ENCODE assay signal across 30 mouse cellular contexts in genomic region chr1:175619814-175620431, GRCm38 (mm10). TPM values are rescaled to one million over a fixed set of nuclear protein-coding genes. Genes with fewer than 3 reads are reported as not detected.
DNase-seq lines count a peak whose midpoint lies in the region; ATAC-seq and TF ChIP-seq lines count a peak whose summit lies in the region.
"Had no signal": no experiment of that assay in that cellular context is flagged by ENCODE, and none has a peak within 500 bp of the region (broad histone marks: within the 10 kb centered on the region; RNA-seq: fewer than 3 reads in every experiment).

TSS of gene Kmo (plus strand) at chr1:175620381.

- peak within 1 kb of the TSS; percentile 79 for H3K27ac ChIP-seq in gastrocnemius, adult 2 months
- H3K27ac ChIP-seq in liver, embryonic 16.5 days (ENCODE audit: low read length), result no peak within 1 kb of the TSS
- no peak within 1 kb of the TSS for H3K27ac ChIP-seq in liver, embryonic 12.5 days
- H3K27ac ChIP-seq in bone marrow macrophage, adult 2 months (ENCODE audit: insufficient read depth, low read depth, low read length), result peak within 1 kb of the TSS; percentile 39
- H3K27ac ChIP-seq: embryonic facial prominence, embryonic 12.5 days; heart, embryonic 10.5 days; heart, embryonic 15.5 days; hindbrain, embryonic 12.5 days; hindbrain, postnatal 0 days; intestine, embryonic 15.5 days; kidney, postnatal 0 days; liver, embryonic 13.5 days; lung, embryonic 15.5 days; neural tube, embryonic 13.5 days; stomach, postnatal 0 days had no signal

- peak; percentile 30 for DNase-seq in gastrocnemius, adult 2 months
- no peak for DNase-seq in gastrocnemius, postnatal 14 days
- peak; percentile 54 for DNase-seq in skeletal muscle tissue, adult 2 months (ENCODE audit: low read depth, low spot score)
- no peak for DNase-seq in layer of hippocampus, adult 11-12 months (ENCODE audit: low spot score)
- DNase-seq: adrenal gland, adult 2 months; cerebellum, adult 11 months; cerebellum, adult 9-11 months; embryo, embryonic 11 days; heart, postnatal 36 days; kidney, adult 8-10 months; liver, embryonic 13.5 days; thymus, postnatal 4 days had no signal

- no peak for TF ChIP-seq POLR2A in bone marrow macrophage, adult 2 months (IDR thresholded peaks at IDR 0.05; ENCODE audit: borderline replicate concordance, low read depth, low read length)

- 79% methylated on average over 13 of the region's 13 CpGs for WGBS in liver, embryonic 16.5 days (ENCODE audit: insufficient replicate concordance)
- WGBS in liver, embryonic 12.5 days (ENCODE audit: insufficient replicate concordance), result 82% methylated on average over 13 of the region's 13 CpGs

- H3K4me1 ChIP-seq in liver, embryonic 16.5 days (ENCODE audit: control insufficient read depth, low read depth, low read length), result peaks cover 13% of the 10 kb centered on the region
- peaks cover 16% of the 10 kb centered on the region for H3K4me1 ChIP-seq in liver, embryonic 12.5 days
- peaks cover 14% of the 10 kb centered on the region for H3K4me1 ChIP-seq in bone marrow macrophage, adult 2 months (ENCODE audit: control insufficient read depth, insufficient read depth, low read length)

- TF ChIP-seq CTCF in gastrocnemius, adult 2 months (IDR thresholded peaks at IDR 0.05), result no peak
- TF ChIP-seq CTCF in bone marrow macrophage, adult 2 months (IDR thresholded peaks at IDR 0.05; ENCODE audit: low read depth, low read length), result no peak

- no peak for ATAC-seq in liver, embryonic 16.5 days (ENCODE audit: low read depth)
- ATAC-seq in liver, embryonic 12.5 days, result no peak
- ATAC-seq: forebrain, embryonic 14.5 days; hindbrain, postnatal 0 days; intestine, embryonic 15.5 days; midbrain, embryonic 16.5 days had no signal

- intact Hi-C loops in gastrocnemius, adult 2 months (cut with DNase I), result no loop called here
- intact Hi-C loops in gastrocnemius, postnatal 14 days (cut with DNase I; ENCODE audit: low total_unique reads), result no loop called here

- no peak within 1 kb of the TSS for H3K4me2 ChIP-seq in liver, embryonic 16.5 days (ENCODE audit: low read depth, low read length)
- no peak within 1 kb of the TSS for H3K4me2 ChIP-seq in liver, embryonic 12.5 days
- H3K4me2 ChIP-seq: embryonic facial prominence, embryonic 12.5 days; heart, embryonic 15.5 days; hindbrain, embryonic 12.5 days; intestine, embryonic 15.5 days; liver, embryonic 13.5 days; lung, embryonic 15.5 days; midbrain, embryonic 11.5 days; neural tube, embryonic 13.5 days had no signal

- peaks cover 16% of the 10 kb centered on the region for H3K36me3 ChIP-seq in liver, embryonic 16.5 days (ENCODE audit: control insufficient read depth, insufficient read depth)
- peaks cover 56% of the 10 kb centered on the region for H3K36me3 ChIP-seq in liver, embryonic 12.5 days

- no peaks in the 10 kb centered on the region for H3K27me3 ChIP-seq in liver, embryonic 16.5 days (ENCODE audit: control insufficient read depth, insufficient read depth, low read depth, low read length)
- no peaks in the 10 kb centered on the region for H3K27me3 ChIP-seq in liver, embryonic 12.5 days (replicated peaks)
- H3K27me3 ChIP-seq: embryonic facial prominence, embryonic 12.5 days; heart, embryonic 15.5 days; hindbrain, embryonic 12.5 days; intestine, embryonic 15.5 days; liver, embryonic 13.5 days; lung, embryonic 15.5 days; neural tube, embryonic 13.5 days had no signal

- no peaks in the 10 kb centered on the region for H3K9me3 ChIP-seq in liver, embryonic 16.5 days (replicated peaks; ENCODE audit: control insufficient read depth, low read length)
- no peaks in the 10 kb centered on the region for H3K9me3 ChIP-seq in liver, embryonic 12.5 days (replicated peaks)
- H3K9me3 ChIP-seq: embryonic facial prominence, embryonic 12.5 days; heart, embryonic 10.5 days; heart, embryonic 15.5 days; hindbrain, embryonic 12.5 days; intestine, embryonic 15.5 days; liver, embryonic 13.5 days; lung, embryonic 15.5 days; neural tube, embryonic 13.5 days had no signal

- H3K9ac ChIP-seq in liver, embryonic 16.5 days (ENCODE audit: low read depth, low read length), result no peak within 1 kb of the TSS
- H3K9ac ChIP-seq in liver, embryonic 12.5 days, result no peak within 1 kb of the TSS
- H3K9ac ChIP-seq: embryonic facial prominence, embryonic 12.5 days; heart, embryonic 15.5 days; hindbrain, embryonic 12.5 days; intestine, embryonic 15.5 days; liver, embryonic 13.5 days; lung, embryonic 15.5 days; neural tube, embryonic 13.5 days had no signal

- H3K4me3 ChIP-seq in gastrocnemius, adult 2 months, result no peak within 1 kb of the TSS
- H3K4me3 ChIP-seq in liver, embryonic 16.5 days (ENCODE audit: low read depth, low read length), result no peak within 1 kb of the TSS
- H3K4me3 ChIP-seq in liver, embryonic 12.5 days, result no peak within 1 kb of the TSS
- no peak within 1 kb of the TSS for H3K4me3 ChIP-seq in bone marrow macrophage, adult 2 months (ENCODE audit: insufficient read depth, low read length)
- H3K4me3 ChIP-seq: embryonic facial prominence, embryonic 12.5 days; heart, embryonic 10.5 days; heart, embryonic 15.5 days; hindbrain, embryonic 12.5 days; intestine, embryonic 15.5 days; liver, embryonic 13.5 days; lung, embryonic 15.5 days; neural tube, embryonic 13.5 days had no signal

RNA-seq across cellular contexts. Expression of gene Kmo, which starts in this region (rescaled TPM):
- under 1 TPM in 1 of 2 experiments, not detected in 1; 0.15 TPM for total RNA-seq in gastrocnemius, adult 2 months (2021)
- total RNA-seq in gastrocnemius, postnatal 14 days (2021), result under 1 TPM; 0.08 to 0.11 TPM
- polyA plus RNA-seq in liver, embryonic 16.5 days (2015; fragmentation: Nextera tagmentation; extraction: Ambion mirVana), result 13.4 and 15.0 TPM in 2 replicates
- 2.9 and 3.2 TPM in 2 replicates for polyA plus RNA-seq in liver, embryonic 12.5 days (2016; fragmentation: Nextera tagmentation; extraction: Ambion mirVana)
- polyA plus RNA-seq in bone marrow macrophage, adult 2 months (2012; ENCODE audit: insufficient read depth, insufficient read length, missing spikeins), result 12.3 and 15.5 TPM in 2 replicates
- total RNA-seq: layer of hippocampus, postnatal 10 days; left cerebral cortex, postnatal 14 days had no signal
- polyA plus RNA-seq: forebrain, embryonic 14.5 days; hindbrain, embryonic 12.5 days; midbrain, embryonic 16.5 days had no signal

Comparison
In these comparisons a context has a peak if more than half of its experiments do, and no peak if none do; other contexts are left out.
1. Peak in DNase-seq and H3K27ac ChIP-seq in gastrocnemius, adult 2 months; RNA of the gene not detected or under 1 TPM.